Mouse (Mus musculus) MEL (cell line): ENCODE results near the gene Rpp21. TPM values are rescaled to one million over a fixed set of nuclear protein-coding genes. Genes with fewer than 3 reads are reported as not detected.

Source experiments
- DNase-seq: peaks from one replicate; pipeline ENCODE4 v3.0.0; 2011; ENCODE audit warnings: low read depth, low spot score
- H3K27ac ChIP-seq: 2 replicates; pipeline ENCODE4 v1.5.1; 2012; ENCODE audit warnings: low read depth, mild to moderate bottlenecking, control low read depth, low read length, moderate library complexity; ENCODE audit not compliant: control insufficient read depth
- H3K27me3 ChIP-seq, 2 experiments: fragments of 150-350 bp in 1 of 2; sonication (generic) in 1 of 2; 2 replicates each; pipeline ENCODE4 v1.6.1; 2012; ENCODE audit warnings: low read length in 2 of 2, mild to moderate bottlenecking in 2 of 2, improper control_type of control experiment in 1 of 2, moderate library complexity in 1 of 2; ENCODE audit not compliant: insufficient read depth in 2 of 2, control insufficient read depth in 1 of 2
- H3K36me3 ChIP-seq, 2 experiments: 2 replicates each; pipeline ENCODE4 v1.6.1; 2012 to 2014; ENCODE audit warnings: low read length in 2 of 2, improper control_type of control experiment in 1 of 2, inconsistent platforms in 1 of 2, mild to moderate bottlenecking in 1 of 2; ENCODE audit not compliant: insufficient read depth in 2 of 2, control insufficient read depth in 1 of 2
- H3K4me1 ChIP-seq, 2 experiments: fragments of 150-350 bp in 1 of 2; sonication (generic) in 1 of 2; 2 replicates each; pipeline ENCODE4 v1.6.1; 2012; ENCODE audit warnings: low read length in 2 of 2, improper control_type of control experiment in 1 of 2, mild to moderate bottlenecking in 1 of 2; ENCODE audit not compliant: insufficient read depth in 2 of 2, control insufficient read depth in 1 of 2
- H3K4me3 ChIP-seq, 2 experiments: fragments of 150-350 bp in 1 of 2; sonication (generic) in 1 of 2; 2 replicates each; pipeline ENCODE4 v1.5.1; 2012; ENCODE audit warnings: low read depth in 2 of 2, low read length in 2 of 2, mild to moderate bottlenecking in 2 of 2, moderate library complexity in 2 of 2, control low read depth in 1 of 2, improper control_type of control experiment in 1 of 2; ENCODE audit not compliant: control insufficient read depth in 1 of 2, insufficient read depth in 1 of 2
- H3K79me2 ChIP-seq: 2 replicates; pipeline ENCODE4 v1.6.1; 2012; ENCODE audit warnings: mild to moderate bottlenecking, low read length, moderate library complexity; ENCODE audit not compliant: control insufficient read depth, poor library complexity, insufficient read depth
- H3K9ac ChIP-seq: 2 replicates; pipeline ENCODE4 v1.6.1; 2012; ENCODE audit warnings: low read depth, mild to moderate bottlenecking, control low read depth, low read length, moderate library complexity; ENCODE audit not compliant: control insufficient read depth, poor library complexity, severe bottlenecking
- H3K9me3 ChIP-seq: fragments of 150-350 bp; sonication (generic); replicated peaks from 2 replicates; pipeline ENCODE4 v1.6.1; 2012; ENCODE audit warnings: mild to moderate bottlenecking, low read length, improper control_type of control experiment, moderate library complexity; ENCODE audit not compliant: insufficient read depth
- BHLHE40 ChIP-seq: IDR thresholded peaks from 2 replicates; pipeline ENCODE4 v1.6.1; 2012; ENCODE audit warnings: low read depth, mild to moderate bottlenecking, inconsistent platforms, low read length, improper control_type of control experiment, borderline replicate concordance
- CHD2 ChIP-seq: IDR thresholded peaks from 2 replicates; pipeline ENCODE4 v1.6.1; 2011; ENCODE audit warnings: low read length, improper control_type of control experiment
- ELF1 ChIP-seq: IDR thresholded peaks from 2 replicates; pipeline ENCODE4 v1.6.1; 2014; ENCODE audit warnings: low read depth, mild to moderate bottlenecking, inconsistent platforms, low read length, improper control_type of control experiment, moderate library complexity
- GATA1 ChIP-seq: IDR thresholded peaks from 2 replicates; pipeline ENCODE4 v1.6.1; 2011; ENCODE audit warnings: low read depth, low read length, improper control_type of control experiment
- HCFC1 ChIP-seq: IDR thresholded peaks from 2 replicates; pipeline ENCODE4 v1.6.1; 2012; ENCODE audit warnings: low read depth, mild to moderate bottlenecking, inconsistent platforms, low read length, improper control_type of control experiment, moderate library complexity
- JUND ChIP-seq: IDR thresholded peaks from 2 replicates; pipeline ENCODE4 v1.6.1; 2011; ENCODE audit warnings: low read depth, mild to moderate bottlenecking, improper control_type of control experiment, low read length
- KAT2A ChIP-seq: conservative IDR thresholded peaks from 2 replicates; pipeline ENCODE4 v1.6.1; 2012; ENCODE audit warnings: low read depth, low read length, improper control_type of control experiment, inconsistent platforms
- MAFK ChIP-seq: IDR thresholded peaks from 2 replicates; pipeline ENCODE4 v1.6.1; 2011; ENCODE audit warnings: low read depth, mild to moderate bottlenecking, low read length, improper control_type of control experiment, borderline replicate concordance
- MAX ChIP-seq: IDR thresholded peaks from 2 replicates; pipeline ENCODE4 v1.6.1; 2011; ENCODE audit warnings: low read length, improper control_type of control experiment
- MAZ ChIP-seq: IDR thresholded peaks from 2 replicates; pipeline ENCODE4 v1.6.1; 2012; ENCODE audit warnings: low read depth, mild to moderate bottlenecking, inconsistent platforms, low read length, improper control_type of control experiment
- MEF2A ChIP-seq: IDR thresholded peaks from 2 replicates; pipeline ENCODE4 v1.6.1; 2014; ENCODE audit warnings: low read depth, mild to moderate bottlenecking, inconsistent platforms, low read length, improper control_type of control experiment; ENCODE audit not compliant: poor library complexity, insufficient replicate concordance, severe bottlenecking; ENCODE audit errors: extremely low read depth
- MXI1 ChIP-seq: IDR thresholded peaks from 2 replicates; pipeline ENCODE4 v1.6.1; 2011; ENCODE audit warnings: mild to moderate bottlenecking, low read depth, low read length, improper control_type of control experiment
- MYC ChIP-seq: IDR thresholded peaks from 2 replicates; pipeline ENCODE4 v1.6.1; 2011; ENCODE audit warnings: low read depth, mild to moderate bottlenecking, low read length, improper control_type of control experiment, moderate library complexity
- NELFE ChIP-seq: IDR thresholded peaks from 2 replicates; pipeline ENCODE4 v1.6.1; 2011; ENCODE audit warnings: low read depth, low read length, improper control_type of control experiment
- NRF1 ChIP-seq: IDR thresholded peaks from 2 replicates; pipeline ENCODE4 v1.6.1; 2014; ENCODE audit warnings: low read depth, mild to moderate bottlenecking, inconsistent platforms, low read length, improper control_type of control experiment, moderate library complexity; ENCODE audit not compliant: poor library complexity, insufficient read depth, severe bottlenecking
- POLR2A ChIP-seq, 2 experiments: IDR thresholded peaks; 2 replicates each; pipeline ENCODE4 v1.6.1; 2011 to 2012; ENCODE audit warnings: low read length in 2 of 2, mild to moderate bottlenecking in 2 of 2, control low read depth in 1 of 2, improper control_type of control experiment in 1 of 2, low read depth in 1 of 2, moderate library complexity in 1 of 2; ENCODE audit not compliant: control insufficient read depth in 1 of 2, insufficient read depth in 1 of 2, poor library complexity in 1 of 2
- POLR2AphosphoS2 ChIP-seq: IDR thresholded peaks from 2 replicates; pipeline ENCODE4 v1.6.1; 2011; ENCODE audit warnings: low read length, improper control_type of control experiment
- RAD21 ChIP-seq: IDR thresholded peaks from 2 replicates; pipeline ENCODE4 v1.6.1; 2011; ENCODE audit warnings: mild to moderate bottlenecking, low read depth, low read length, improper control_type of control experiment
- RCOR1 ChIP-seq: IDR thresholded peaks from 2 replicates; pipeline ENCODE4 v1.6.1; 2012; ENCODE audit warnings: low read depth, mild to moderate bottlenecking, inconsistent platforms, low read length, improper control_type of control experiment
- SIN3A ChIP-seq: IDR thresholded peaks from 2 replicates; pipeline ENCODE4 v1.6.1; 2012; ENCODE audit warnings: low read length, improper control_type of control experiment, inconsistent platforms
- TBP ChIP-seq: IDR thresholded peaks from 2 replicates; pipeline ENCODE4 v1.8.0; 2011; ENCODE audit warnings: low read depth, low read length, improper control_type of control experiment
- TCF12 ChIP-seq: IDR thresholded peaks from 2 replicates; pipeline ENCODE4 v1.6.1; 2014; ENCODE audit warnings: low read depth, mild to moderate bottlenecking, inconsistent platforms, low read length, improper control_type of control experiment, moderate library complexity
- ZNF384 ChIP-seq: IDR thresholded peaks from 2 replicates; pipeline ENCODE4 v1.6.1; 2012; ENCODE audit warnings: low read depth, mild to moderate bottlenecking, inconsistent platforms, low read length, improper control_type of control experiment
- polyA plus RNA-seq, 2 experiments: library from polyadenylated mRNA; stranded (reverse) in 1 of 2; unstranded in 1 of 2; fragments of >175 nt in 1 of 2; fragments of >200 nt in 1 of 2; gene quantifications; 2 replicates each; pipeline versions ENCODE4 v1.2.1 to v1.2.4; 2012; ENCODE audit warnings: low replicate concordance in 2 of 2, low read depth in 1 of 2; ENCODE audit not compliant: insufficient read length in 2 of 2, insufficient read depth in 1 of 2, missing spikeins in 1 of 2
- total RNA-seq: library from RNA; depleted of rRNA; stranded (reverse); fragments of 300-350 nt; gene quantifications from 2 replicates; pipeline ENCODE4 v1.2.3, GENCODE M21; 2012

The Rpp21 gene
- total and polyA plus RNA-seq, 3 experiments = 63.8 to 116 TPM; not detected in 1

DNA sequence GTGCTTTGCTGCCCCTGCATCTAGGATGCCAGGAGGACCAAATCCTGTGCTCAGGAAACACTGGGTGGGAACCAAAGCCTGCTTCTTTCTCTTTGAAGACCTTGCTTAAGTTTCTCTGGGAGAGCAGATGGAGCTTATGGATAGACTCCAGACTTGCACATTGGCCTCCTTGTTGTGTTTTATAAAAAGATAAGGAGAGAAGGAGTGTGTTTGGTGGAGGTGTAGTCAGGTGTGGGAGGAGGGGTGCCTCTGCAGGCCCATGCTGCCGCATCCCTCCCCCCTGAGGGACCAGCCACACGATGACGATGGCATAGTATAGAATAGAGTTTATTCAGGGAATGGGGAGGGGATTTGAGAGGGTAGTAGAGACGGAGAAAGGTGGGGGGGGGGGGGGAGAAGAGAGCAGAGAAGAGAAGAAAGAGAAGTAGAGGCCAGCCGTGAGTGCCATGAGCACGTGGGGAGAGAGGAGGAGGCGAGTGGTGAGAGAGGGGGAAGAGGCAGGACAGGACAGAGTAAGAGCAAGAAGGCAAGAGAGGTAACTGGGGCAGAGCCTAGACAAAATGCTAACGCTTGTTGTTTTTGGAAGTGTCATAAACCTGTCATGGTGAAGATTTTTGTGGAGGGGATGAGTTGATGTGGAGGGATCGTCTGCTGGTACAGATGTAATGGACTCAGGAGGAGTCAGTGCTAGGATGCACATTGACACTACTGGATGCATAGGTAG lies 14.9 kb upstream of the Rpp21 start:
- no peaks in the 10 kb centered on the region for H3K27me3 ChIP-seq

DNA sequence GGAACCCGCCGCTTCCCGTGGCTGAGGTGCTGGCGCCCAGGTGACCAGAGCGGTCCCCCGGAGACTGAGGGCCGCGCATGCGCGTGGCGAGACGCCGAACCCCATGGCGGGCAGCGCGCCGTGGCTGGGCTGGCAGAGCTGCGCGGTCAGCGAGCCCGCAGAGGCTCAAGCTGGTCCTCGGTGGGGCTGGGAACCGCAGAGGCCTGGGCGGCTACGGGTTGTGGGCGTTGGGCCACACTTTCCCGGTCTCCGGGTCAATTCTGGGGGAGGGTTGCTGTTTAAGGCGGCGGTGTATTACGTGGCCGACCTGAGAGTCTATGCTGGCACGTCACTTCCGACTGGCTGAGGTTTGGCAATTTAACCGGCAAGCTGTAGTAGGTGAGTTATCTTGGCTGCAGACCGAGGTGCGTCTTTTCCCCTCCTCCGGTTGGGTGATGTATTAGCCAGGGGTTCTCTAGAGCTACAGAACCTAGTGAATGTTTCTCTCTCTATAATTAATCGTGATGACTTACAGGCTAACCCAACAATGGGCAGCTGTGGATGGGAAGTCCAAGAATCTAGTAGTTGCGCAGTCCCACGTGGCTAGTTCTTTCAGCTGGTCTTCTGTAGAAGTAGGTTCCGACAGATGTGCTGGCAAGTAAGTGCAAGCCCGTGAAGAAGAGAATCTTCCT lies 13.9 kb upstream of the Rpp21 start, which contains the start of gene Trim39:
Gene Trim39, minus strand, starts transcription at position 662 of the 671 bp plus-strand sequence.
- peak; percentile 93 for DNase-seq
- TF ChIP-seq MXI1 (peak; percentile 73; the same call in 1 of the 2 replicates), CHD2 (no peak), ELF1 (no peak; the same call in 1 of the 2 replicates), POLR2AphosphoS2 (0 out of 2 replicates have a peak, but pooled peaks have one; percentile 20), MAFK (no peak), TBP (peak; percentile 65), BHLHE40 (no peak), POLR2A (IDR thresholded peaks at IDR 0.05; ENCODE audit: control insufficient read depth in 1 of 2, insufficient read depth in 1 of 2, low read depth in 1 of 2, low read length in 2 of 2, poor library complexity in 1 of 2) (peak in 1 of 2 experiments; percentile 66; a peak in 3 of 4 replicates), JUND (no peak), HCFC1 (peak; percentile 75), SIN3A (peak; percentile 71), KAT2A (no peak), NRF1 (peak; percentile 86), RAD21 (no peak), NELFE (no peak), MAX (peak; percentile 44; the same call in 1 of the 2 replicates), MAZ (no peak), TCF12 (no peak), MEF2A (no peak), RCOR1 (no peak), GATA1 (0 out of 2 replicates have a peak, but pooled peaks have one; percentile 21), MYC (peak; percentile 84; the same call in 1 of the 2 replicates), ZNF384 (no peak)
- peaks cover 6 to 25% of the 10 kb centered on the region in 2 experiments for H3K36me3 ChIP-seq

More for the DNA sequence above, 14.9 kb upstream of the Rpp21 start:
- DNase-seq = no peak
- Histone ChIP-seq H3K4me3 (peak overlapping the region; percentile 90 to 99), H3K9me3 (no peaks in the 10 kb centered on the region), H3K36me3 (peaks cover 6 to 25% of the 10 kb centered on the region in 2 experiments), H3K27ac (no peak overlapping the region), H3K4me1 (peaks cover 0 to 22% of the 10 kb centered on the region in 2 experiments; a peak in 2 of 4 replicates), H3K9ac (peak overlapping the region; percentile 94), H3K79me2 (peaks cover 45% of the 10 kb centered on the region)
- TF ChIP-seq HCFC1 = no peak
- TF ChIP-seq, all 39 proteins: peak for 0

More for the DNA sequence above, 13.9 kb upstream of the Rpp21 start, which contains the start of gene Trim39:
- peaks cover 0 to 22% of the 10 kb centered on the region in 2 experiments; a peak in 2 of 4 replicates for H3K4me1 ChIP-seq
- H3K4me3 ChIP-seq = peak within 1 kb of the TSS; percentile 90 to 99
- H3K79me2 ChIP-seq = peaks cover 43% of the 10 kb centered on the region
- no peaks in the 10 kb centered on the region for H3K9me3 ChIP-seq
- no peaks in the 10 kb centered on the region for H3K27me3 ChIP-seq
- H3K9ac ChIP-seq = peak within 1 kb of the TSS; percentile 94
- peak within 1 kb of the TSS; percentile 86 for H3K27ac ChIP-seq
